Mouse (Mus musculus) brain, embryonic 14.5 days (tissue): ENCODE measurements around the gene Flrt1.

ENCODE experiments used
- CTCF ChIP-seq: fragments of 200-500 bp; IDR thresholded peaks from 2 replicates; pipeline ENCODE4 v1.5.1; 2012; ENCODE audit warnings: inconsistent platforms, mild to moderate bottlenecking, moderate library complexity, borderline replicate concordance; ENCODE audit not compliant: insufficient read depth, insufficient read length; ENCODE audit errors: extremely low read depth
- POLR2A ChIP-seq: fragments of 200-500 bp; IDR thresholded peaks from 2 replicates; pipeline ENCODE4 v1.6.1; 2012; ENCODE audit warnings: mild to moderate bottlenecking, inconsistent platforms, borderline replicate concordance; ENCODE audit not compliant: poor library complexity, insufficient read depth, insufficient read length, severe bottlenecking; ENCODE audit errors: extremely low read depth

DNA sequence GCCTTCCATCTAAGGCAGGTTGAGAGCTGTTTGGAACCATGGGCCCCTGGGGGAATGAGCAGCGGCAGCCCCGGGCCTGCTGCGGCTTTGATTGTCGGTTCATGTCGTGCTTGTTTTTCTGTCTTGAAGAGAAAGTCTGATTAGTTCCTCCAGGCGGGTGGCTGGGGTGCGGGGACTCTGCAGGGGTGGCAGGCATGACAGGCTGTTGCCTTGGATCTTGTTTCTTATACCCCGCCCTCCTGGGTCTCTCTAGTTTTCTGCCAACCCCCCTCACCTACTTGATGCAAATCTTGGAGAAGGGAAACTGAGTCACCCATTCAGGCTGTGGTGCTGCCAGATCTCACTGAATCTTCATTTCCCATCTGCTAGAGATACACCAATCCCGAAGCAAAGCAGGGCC, 17.0 kb downstream of the Flrt1 start:
- no peak for TF ChIP-seq CTCF
- no peak for TF ChIP-seq POLR2A
